Mouse (Mus musculus): ENCODE results near the gene Plekha1. TPM values are rescaled to one million over a fixed set of nuclear protein-coding genes. Genes with fewer than 3 reads are reported as not detected.

The Plekha1 gene
- polyA plus RNA-seq, 1 experiment = 107 TPM

GRCm38 (mm10) chr7:130862501-130862900 is 3.1 kb upstream of the Plekha1 start:
- Histone ChIP-seq H3K27me3 (ENCODE audit: control insufficient read depth, insufficient read depth, low read length) (no peaks in the 10 kb centered on the region), H3K27ac (ENCODE audit: insufficient read depth, low read length) (no peak overlapping the region), H3K4me1 (ENCODE audit: control insufficient read depth, insufficient read depth, low read length) (peaks cover 3% of the 10 kb centered on the region; the same call in 1 of the 2 replicates), H3K4me3 (replicated peaks; ENCODE audit: insufficient read depth, low read depth, low read length) (no peak overlapping the region)
- WGBS = 32% methylated on average over 1 of the region's 1 CpGs
- TF ChIP-seq POLR2A (IDR thresholded peaks at IDR 0.05; ENCODE audit: borderline replicate concordance, insufficient read depth, low read length) = no peak
- no peak for TF ChIP-seq CTCF (IDR thresholded peaks at IDR 0.05; ENCODE audit: borderline replicate concordance, insufficient read depth, low read depth, low read length)
- no peak for DNase-seq

- TF ChIP-seq POLR2A (IDR thresholded peaks at IDR 0.05; ENCODE audit: borderline replicate concordance, insufficient read depth, low read length) (no peak), CTCF (IDR thresholded peaks at IDR 0.05; ENCODE audit: borderline replicate concordance, insufficient read depth, low read depth, low read length) (no peak)
- Histone ChIP-seq H3K27me3 (ENCODE audit: control insufficient read depth, insufficient read depth, low read length) (no peaks in the 10 kb centered on the region), H3K27ac (ENCODE audit: insufficient read depth, low read length) (no peak overlapping the region), H3K4me1 (ENCODE audit: control insufficient read depth, insufficient read depth, low read length) (peaks cover 5% of the 10 kb centered on the region), H3K4me3 (replicated peaks; ENCODE audit: insufficient read depth, low read depth, low read length) (no peak overlapping the region)
- DNase-seq = peak in 1 of 2 experiments; percentile 38
- WGBS = 77% methylated on average over 7 of the region's 7 CpGs
Measured at GRCm38 (mm10) chr7:130864711-130865110, 845 bp upstream of the Plekha1 start.

- TF ChIP-seq POLR2A (IDR thresholded peaks at IDR 0.05; ENCODE audit: borderline replicate concordance, insufficient read depth, low read length) (no peak), CTCF (IDR thresholded peaks at IDR 0.05; ENCODE audit: borderline replicate concordance, insufficient read depth, low read depth, low read length) (no peak)
- Histone ChIP-seq H3K27me3 (ENCODE audit: control insufficient read depth, insufficient read depth, low read length) (no peaks in the 10 kb centered on the region), H3K4me3 (replicated peaks; ENCODE audit: insufficient read depth, low read depth, low read length) (peak overlapping the region; percentile 79), H3K4me1 (ENCODE audit: control insufficient read depth, insufficient read depth, low read length) (peaks cover 6% of the 10 kb centered on the region; the same call in 1 of the 2 replicates), H3K27ac (ENCODE audit: insufficient read depth, low read length) (peak overlapping the region; percentile 87)
- no peak for DNase-seq
- WGBS = 9% methylated on average over 13 of the region's 13 CpGs
Measured at GRCm38 (mm10) chr7:130866640-130867039, 1.1 kb downstream of the Plekha1 start.

DNA sequence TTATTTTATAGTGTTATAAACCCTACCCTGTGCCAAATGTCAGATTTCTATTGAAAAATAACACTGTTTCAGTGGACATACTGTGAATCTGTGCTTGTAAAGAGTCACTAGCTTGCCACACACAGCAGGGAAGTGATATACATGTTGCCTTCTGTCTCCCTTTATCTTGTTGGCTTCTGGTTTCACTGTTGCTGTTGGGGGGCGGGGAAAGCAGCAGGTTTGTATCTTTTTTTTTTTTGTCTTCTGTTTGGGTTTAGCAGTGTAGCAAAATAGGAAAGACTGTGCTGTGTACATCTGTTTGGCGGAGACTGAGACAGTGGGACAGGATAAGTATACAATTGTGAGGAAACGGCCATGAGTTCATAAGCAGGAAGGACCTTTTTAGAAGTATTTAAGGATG is 1.7 kb downstream of the Plekha1 start:
- peaks cover 7% of the 10 kb centered on the region; the same call in 1 of the 2 replicates for H3K4me1 ChIP-seq (ENCODE audit: control insufficient read depth, insufficient read depth, low read length)
- H3K27me3 ChIP-seq (ENCODE audit: control insufficient read depth, insufficient read depth, low read length) = no peaks in the 10 kb centered on the region
- peak in 1 of 2 experiments; percentile 29 for DNase-seq
- H3K27ac ChIP-seq (ENCODE audit: insufficient read depth, low read length) = no peak overlapping the region
- 47% methylated on average over 3 of the region's 3 CpGs for WGBS
- H3K4me3 ChIP-seq (replicated peaks; ENCODE audit: insufficient read depth, low read depth, low read length) = peak overlapping the region; percentile 79
- TF ChIP-seq POLR2A (IDR thresholded peaks at IDR 0.05; ENCODE audit: borderline replicate concordance, insufficient read depth, low read length) = no peak
- TF ChIP-seq CTCF (IDR thresholded peaks at IDR 0.05; ENCODE audit: borderline replicate concordance, insufficient read depth, low read depth, low read length) = no peak

GRCm38 (mm10) chr7:130884161-130884560 is 18.6 kb downstream of the Plekha1 start:
- DNase-seq = no peak
- TF ChIP-seq POLR2A (IDR thresholded peaks at IDR 0.05; ENCODE audit: borderline replicate concordance, insufficient read depth, low read length) (no peak), CTCF (IDR thresholded peaks at IDR 0.05; ENCODE audit: borderline replicate concordance, insufficient read depth, low read depth, low read length) (no peak)
- H3K27ac ChIP-seq (ENCODE audit: insufficient read depth, low read length) = no peak overlapping the region
- H3K4me3 ChIP-seq (replicated peaks; ENCODE audit: insufficient read depth, low read depth, low read length) = no peak overlapping the region
- H3K4me1 ChIP-seq (ENCODE audit: control insufficient read depth, insufficient read depth, low read length) = peaks cover 25% of the 10 kb centered on the region
- H3K27me3 ChIP-seq (ENCODE audit: control insufficient read depth, insufficient read depth, low read length) = no peaks in the 10 kb centered on the region
- WGBS = 86% methylated on average over 2 of the region's 2 CpGs

GRCm38 (mm10) chr7:130886246-130886645 is 20.7 kb downstream of the Plekha1 start:
- H3K4me1 ChIP-seq (ENCODE audit: control insufficient read depth, insufficient read depth, low read length) = peaks cover 26% of the 10 kb centered on the region
- no peak overlapping the region for H3K27ac ChIP-seq (ENCODE audit: insufficient read depth, low read length)
- no peaks in the 10 kb centered on the region for H3K27me3 ChIP-seq (ENCODE audit: control insufficient read depth, insufficient read depth, low read length)
- DNase-seq = peak in 1 of 2 experiments; percentile 51
- no peak for TF ChIP-seq CTCF (IDR thresholded peaks at IDR 0.05; ENCODE audit: borderline replicate concordance, insufficient read depth, low read depth, low read length)
- TF ChIP-seq POLR2A (IDR thresholded peaks at IDR 0.05; ENCODE audit: borderline replicate concordance, insufficient read depth, low read length) = no peak
- 14% methylated on average over 3 of the region's 3 CpGs for WGBS
- H3K4me3 ChIP-seq (replicated peaks; ENCODE audit: insufficient read depth, low read depth, low read length) = no peak overlapping the region

DNA sequence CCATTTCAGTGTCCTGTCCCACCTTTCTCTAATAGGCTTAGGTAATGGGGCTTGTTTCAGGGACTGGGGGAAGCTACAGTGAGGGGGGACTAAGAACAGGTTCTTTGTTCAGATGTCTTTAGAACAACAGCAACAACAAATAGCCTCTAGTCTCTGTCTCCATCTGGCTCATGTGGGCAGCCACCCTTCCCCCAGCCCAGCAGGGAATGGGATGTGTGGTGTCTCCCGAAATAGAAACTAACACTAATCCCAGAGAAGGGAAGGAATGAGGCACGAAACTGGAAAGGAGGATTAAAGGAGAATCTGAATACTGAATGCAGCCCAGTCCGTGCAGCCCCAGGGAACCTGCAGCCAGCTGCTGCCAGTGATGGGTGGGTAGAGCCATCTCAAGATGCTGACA is 22.4 kb downstream of the Plekha1 start:
- Histone ChIP-seq H3K27me3 (ENCODE audit: control insufficient read depth, insufficient read depth, low read length) (no peaks in the 10 kb centered on the region), H3K4me1 (ENCODE audit: control insufficient read depth, insufficient read depth, low read length) (peaks cover 26% of the 10 kb centered on the region), H3K27ac (ENCODE audit: insufficient read depth, low read length) (peak overlapping the region; percentile 96), H3K4me3 (replicated peaks; ENCODE audit: insufficient read depth, low read depth, low read length) (no peak overlapping the region)
- 3% methylated on average over 3 of the region's 3 CpGs for WGBS
- TF ChIP-seq CTCF (IDR thresholded peaks at IDR 0.05; ENCODE audit: borderline replicate concordance, insufficient read depth, low read depth, low read length) = no peak
- TF ChIP-seq POLR2A (IDR thresholded peaks at IDR 0.05; ENCODE audit: borderline replicate concordance, insufficient read depth, low read length) = no peak
- DNase-seq = peak; percentile 63 to 73

- no peak for TF ChIP-seq POLR2A (IDR thresholded peaks at IDR 0.05; ENCODE audit: borderline replicate concordance, insufficient read depth, low read length)
- 29% methylated on average over 2 of the region's 2 CpGs for WGBS
Measured at GRCm38 (mm10) chr7:130890871-130891270, 25.3 kb downstream of the Plekha1 start.

More at GRCm38 (mm10) chr7:130890871-130891270, 25.3 kb downstream of the Plekha1 start:
- H3K4me1 ChIP-seq (ENCODE audit: control insufficient read depth, insufficient read depth, low read length) = peaks cover 31% of the 10 kb centered on the region
- no peak for DNase-seq
- no peak overlapping the region for H3K4me3 ChIP-seq (replicated peaks; ENCODE audit: insufficient read depth, low read depth, low read length)
- no peak overlapping the region for H3K27ac ChIP-seq (ENCODE audit: insufficient read depth, low read length)
- H3K27me3 ChIP-seq (ENCODE audit: control insufficient read depth, insufficient read depth, low read length) = no peaks in the 10 kb centered on the region

All from cerebellum, adult 2 months (tissue).